Mouse (Mus musculus) myocyte (in vitro differentiated cells): ENCODE measurements at regions not wholly inside any gene's neighbourhood (a gene's known extent, or its start where the extent isn't known, plus 50 kb on each side); places are given as distances from the start of the nearest gene placed in this dataset.

Experiments used
- H3K27me3 ChIP-seq: one replicate; pipeline ENCODE4 v1.6.1; 2011; ENCODE audit not compliant: control insufficient read depth, insufficient read depth, insufficient read length
- H3K36me3 ChIP-seq: one replicate; pipeline ENCODE4 v1.6.1; 2011; ENCODE audit not compliant: control insufficient read depth, insufficient read depth
- H3K4me2 ChIP-seq: one replicate; pipeline ENCODE4 v1.6.1; 2011; ENCODE audit warnings: low read depth, control low read depth
- H3K4me3 ChIP-seq: one replicate; pipeline ENCODE4 v1.5.1; 2011; ENCODE audit warnings: mild to moderate bottlenecking, control low read depth, moderate library complexity
- H3K79me2 ChIP-seq: one replicate; pipeline ENCODE4 v1.6.1; 2011; ENCODE audit not compliant: control insufficient read depth, insufficient read depth
- H3ac ChIP-seq: one replicate; pipeline ENCODE4 v1.6.1; 2011; ENCODE audit not compliant: control insufficient read depth, insufficient read length
- CEBPB ChIP-seq: IDR thresholded peaks from 2 replicates; pipeline ENCODE4 v1.6.1; 2011; ENCODE audit warnings: mild to moderate bottlenecking, moderate library complexity; ENCODE audit not compliant: poor library complexity, insufficient read depth, severe bottlenecking
- E2F4 ChIP-seq: IDR thresholded peaks from one replicate; pipeline ENCODE4 v1.6.1; 2011; ENCODE audit warnings: mild to moderate bottlenecking, control low read depth, moderate library complexity; ENCODE audit not compliant: insufficient read depth
- MAX ChIP-seq: IDR thresholded peaks from one replicate; pipeline ENCODE4 v1.6.1; 2011; ENCODE audit warnings: low read depth, mild to moderate bottlenecking, control low read depth
- MYOD1 ChIP-seq, 3 experiments: IDR thresholded peaks; one replicate each; pipeline ENCODE4 v1.6.1; 2011; ENCODE audit warnings: control low read depth in 2 of 3, low read depth in 2 of 3, mild to moderate bottlenecking in 2 of 3, moderate library complexity in 1 of 3; ENCODE audit not compliant: insufficient read length in 2 of 3, control insufficient read depth in 1 of 3
- MYOG ChIP-seq, 3 experiments: IDR thresholded peaks; one replicate each; pipeline ENCODE4 v1.6.1; 2011; ENCODE audit warnings: control low read depth in 2 of 3, low read depth in 2 of 3, mild to moderate bottlenecking in 2 of 3; ENCODE audit not compliant: insufficient read length in 2 of 3, control insufficient read depth in 1 of 3, insufficient read depth in 1 of 3
- POLR2A ChIP-seq: IDR thresholded peaks from one replicate; pipeline ENCODE4 v1.6.1; 2011; ENCODE audit warnings: low read depth, mild to moderate bottlenecking, control low read depth, moderate library complexity; ENCODE audit not compliant: insufficient read length
- POLR2AphosphoS2 ChIP-seq: IDR thresholded peaks from one replicate; pipeline ENCODE4 v1.6.1; 2011; ENCODE audit warnings: low read depth, control low read depth; ENCODE audit not compliant: insufficient read length
- REST ChIP-seq: IDR thresholded peaks from one replicate; pipeline ENCODE4 v1.6.1; 2011; ENCODE audit warnings: mild to moderate bottlenecking, control low read depth, moderate library complexity; ENCODE audit not compliant: insufficient read depth, insufficient read length
- SRF ChIP-seq: IDR thresholded peaks from one replicate; pipeline ENCODE4 v1.6.1; 2011; ENCODE audit warnings: low read depth; ENCODE audit not compliant: control insufficient read depth, insufficient read length
- TCF12 ChIP-seq: IDR thresholded peaks from one replicate; pipeline ENCODE4 v1.6.1; 2011; ENCODE audit warnings: mild to moderate bottlenecking, control low read depth; ENCODE audit not compliant: poor library complexity, insufficient read depth, severe bottlenecking
- TCF3 ChIP-seq: IDR thresholded peaks from one replicate; pipeline ENCODE4 v1.6.1; 2011; ENCODE audit warnings: low read depth, control low read depth; ENCODE audit not compliant: insufficient read length
- USF1 ChIP-seq: IDR thresholded peaks from one replicate; pipeline ENCODE4 v1.6.1; 2011; ENCODE audit warnings: low read depth, mild to moderate bottlenecking, control low read depth, moderate library complexity

- Histone ChIP-seq H3K36me3 (no peaks in the 10 kb centered on the region), H3K79me2 (no peaks in the 10 kb centered on the region), H3K4me2 (no peak overlapping the region), H3K27me3 (no peaks in the 10 kb centered on the region), H3K4me3 (no peak overlapping the region), H3ac (no peak overlapping the region)
- TF ChIP-seq TCF12 = no peak
- no peak for TF ChIP-seq USF1
- no peak for TF ChIP-seq POLR2AphosphoS2
- TF ChIP-seq CEBPB = no peak
- no peak for TF ChIP-seq SRF
- TF ChIP-seq MAX = no peak
- TF ChIP-seq TCF3 = no peak
- TF ChIP-seq MYOG (IDR thresholded peaks at IDR 0.05; ENCODE audit: control insufficient read depth in 1 of 3, insufficient read depth in 1 of 3, insufficient read length in 2 of 3, low read depth in 2 of 3) = no peak
- TF ChIP-seq MYOD1 (IDR thresholded peaks at IDR 0.05; ENCODE audit: control insufficient read depth in 1 of 3, insufficient read length in 2 of 3, low read depth in 2 of 3) = no peak
- no peak for TF ChIP-seq REST
- TF ChIP-seq E2F4 = no peak
- no peak for TF ChIP-seq POLR2A
Measured at GRCm38 (mm10) chr16:5534862-5535261, 279.1 kb upstream of the Eef2kmt start.

- TF ChIP-seq POLR2AphosphoS2 = no peak
- TF ChIP-seq TCF12 = no peak
- no peak for TF ChIP-seq MYOG (IDR thresholded peaks at IDR 0.05; ENCODE audit: control insufficient read depth in 1 of 3, insufficient read depth in 1 of 3, insufficient read length in 2 of 3, low read depth in 2 of 3)
- TF ChIP-seq REST = no peak
- TF ChIP-seq POLR2A = no peak
- TF ChIP-seq CEBPB = no peak
- no peak for TF ChIP-seq MAX
- no peak for TF ChIP-seq SRF
- no peak for TF ChIP-seq E2F4
- TF ChIP-seq TCF3 = no peak
- TF ChIP-seq MYOD1 (IDR thresholded peaks at IDR 0.05; ENCODE audit: control insufficient read depth in 1 of 3, insufficient read length in 2 of 3, low read depth in 2 of 3) = no peak
- TF ChIP-seq USF1 = no peak
- H3K4me2 ChIP-seq = no peak overlapping the region
- no peaks in the 10 kb centered on the region for H3K36me3 ChIP-seq
- H3K79me2 ChIP-seq = no peaks in the 10 kb centered on the region
- H3K4me3 ChIP-seq = no peak overlapping the region
- no peaks in the 10 kb centered on the region for H3K27me3 ChIP-seq
- no peak overlapping the region for H3ac ChIP-seq
Measured at GRCm38 (mm10) chr16:5534385-5534784, 278.6 kb upstream of the Eef2kmt start.

DNA sequence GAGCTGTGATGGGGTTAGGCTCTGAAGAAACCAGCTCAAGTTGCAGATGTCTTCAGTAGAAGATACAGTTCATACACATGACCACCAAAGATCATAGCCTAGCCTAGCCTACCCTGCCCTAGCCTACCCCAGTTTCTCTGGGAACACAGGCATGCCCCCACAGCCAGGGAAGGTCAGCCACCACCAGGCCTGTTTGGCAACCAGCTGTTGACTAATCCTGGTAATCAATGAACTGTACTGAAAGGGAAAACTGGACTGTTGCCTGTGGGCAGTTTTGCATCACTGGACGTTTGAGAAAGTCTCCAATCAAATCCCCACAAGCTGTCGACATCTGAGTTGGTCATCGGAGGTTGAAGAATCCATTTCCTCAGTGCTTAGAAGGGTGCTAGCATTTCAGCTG lies 276.5 kb upstream of the Eef2kmt start:
- Histone ChIP-seq H3K27me3 (no peaks in the 10 kb centered on the region), H3K4me2 (no peak overlapping the region), H3ac (no peak overlapping the region), H3K79me2 (no peaks in the 10 kb centered on the region), H3K4me3 (no peak overlapping the region), H3K36me3 (no peaks in the 10 kb centered on the region)
- no peak for TF ChIP-seq POLR2A
- TF ChIP-seq MAX = no peak
- no peak for TF ChIP-seq MYOD1 (IDR thresholded peaks at IDR 0.05; ENCODE audit: control insufficient read depth in 1 of 3, insufficient read length in 2 of 3, low read depth in 2 of 3)
- no peak for TF ChIP-seq CEBPB
- no peak for TF ChIP-seq MYOG (IDR thresholded peaks at IDR 0.05; ENCODE audit: control insufficient read depth in 1 of 3, insufficient read depth in 1 of 3, insufficient read length in 2 of 3, low read depth in 2 of 3)

DNA sequence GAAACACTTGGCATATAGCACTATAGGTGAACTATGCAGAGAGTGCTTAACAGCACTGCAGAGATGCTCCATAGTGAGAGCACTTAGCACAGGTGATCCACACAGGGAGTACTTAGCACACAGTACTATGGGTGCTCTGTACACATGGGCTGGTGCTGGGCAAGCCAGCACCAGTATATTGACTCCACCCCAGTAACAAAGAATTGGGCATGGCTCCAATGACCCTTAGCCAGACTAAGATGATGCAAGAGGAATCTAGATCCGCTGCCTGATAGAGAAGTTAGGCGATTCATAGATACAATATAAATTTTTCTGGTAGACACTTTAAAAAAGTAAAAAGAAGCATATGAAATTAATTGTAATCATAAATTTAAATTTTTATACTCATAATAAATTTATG lies 274.0 kb upstream of the Eef2kmt start:
- TF ChIP-seq MAX (no peak), TCF3 (no peak), MYOG (IDR thresholded peaks at IDR 0.05; ENCODE audit: control insufficient read depth in 1 of 3, insufficient read depth in 1 of 3, insufficient read length in 2 of 3, low read depth in 2 of 3) (no peak), REST (no peak), POLR2A (no peak), TCF12 (no peak), MYOD1 (IDR thresholded peaks at IDR 0.05; ENCODE audit: control insufficient read depth in 1 of 3, insufficient read length in 2 of 3, low read depth in 2 of 3) (no peak), USF1 (no peak), SRF (no peak), POLR2AphosphoS2 (no peak), E2F4 (no peak), CEBPB (no peak)
- H3K36me3 ChIP-seq = no peaks in the 10 kb centered on the region
- H3K4me3 ChIP-seq = no peak overlapping the region
- H3K27me3 ChIP-seq = no peaks in the 10 kb centered on the region
- no peaks in the 10 kb centered on the region for H3K79me2 ChIP-seq
- H3ac ChIP-seq = no peak overlapping the region
- H3K4me2 ChIP-seq = no peak overlapping the region

- no peaks in the 10 kb centered on the region for H3K36me3 ChIP-seq
- no peak for TF ChIP-seq SRF
- no peak for TF ChIP-seq MAX
- no peak for TF ChIP-seq MYOD1 (IDR thresholded peaks at IDR 0.05; ENCODE audit: control insufficient read depth in 1 of 3, insufficient read length in 2 of 3, low read depth in 2 of 3)
- TF ChIP-seq REST = no peak
- TF ChIP-seq CEBPB = no peak
- no peak for TF ChIP-seq E2F4
- TF ChIP-seq TCF12 = no peak
- no peak for TF ChIP-seq POLR2AphosphoS2
- no peak for TF ChIP-seq USF1
- no peak for TF ChIP-seq POLR2A
- no peak for TF ChIP-seq TCF3
- no peak for TF ChIP-seq MYOG (IDR thresholded peaks at IDR 0.05; ENCODE audit: control insufficient read depth in 1 of 3, insufficient read depth in 1 of 3, insufficient read length in 2 of 3, low read depth in 2 of 3)
- no peaks in the 10 kb centered on the region for H3K79me2 ChIP-seq
- H3ac ChIP-seq = no peak overlapping the region
- H3K4me2 ChIP-seq = no peak overlapping the region
- no peaks in the 10 kb centered on the region for H3K27me3 ChIP-seq
- H3K4me3 ChIP-seq = no peak overlapping the region
Measured at GRCm38 (mm10) chr16:5527936-5528335, 272.2 kb upstream of the Eef2kmt start.
